Mouse (Mus musculus) cerebellum, adult 18-20 months (tissue): ENCODE results near the gene Tead1.

Experiments
- DNase-seq, 2 experiments: peaks; one replicate each; pipeline ENCODE4 v3.0.0; 2021

Gene Tead1

GRCm38 (mm10) chr7:112679171-112679512 is at the start of gene Tead1:
Tead1 (plus strand) TSS chr7:112679318.
- peak; percentile 91 to 99 for DNase-seq

GRCm38 (mm10) chr7:112634505-112635213 is 44.5 kb upstream of the Tead1 start:
- no peak for DNase-seq

DNA sequence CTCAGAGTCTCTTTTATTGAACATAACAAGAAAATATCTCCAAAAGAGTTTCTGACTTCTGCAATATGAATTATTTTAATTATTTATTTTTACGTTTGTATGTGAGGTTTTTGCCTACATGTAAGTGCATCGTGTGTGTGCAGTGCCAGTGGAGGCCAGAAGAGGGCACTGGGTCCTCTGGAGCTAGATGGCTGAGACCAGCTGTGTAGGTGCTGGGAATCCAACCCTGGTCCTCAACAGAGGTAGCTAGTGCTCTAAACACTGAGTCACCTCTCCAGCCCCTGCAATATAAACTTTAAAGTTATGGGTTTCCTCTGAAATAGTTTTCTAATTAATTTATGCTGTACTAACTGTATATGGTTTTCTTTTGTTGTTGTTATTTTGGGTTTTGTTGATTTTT is 43.2 kb upstream of the Tead1 start:
- no peak for DNase-seq

GRCm38 (mm10) chr7:112643866-112644543 is 35.1 kb upstream of the Tead1 start:
- peak; percentile 42 to 46 for DNase-seq

DNA sequence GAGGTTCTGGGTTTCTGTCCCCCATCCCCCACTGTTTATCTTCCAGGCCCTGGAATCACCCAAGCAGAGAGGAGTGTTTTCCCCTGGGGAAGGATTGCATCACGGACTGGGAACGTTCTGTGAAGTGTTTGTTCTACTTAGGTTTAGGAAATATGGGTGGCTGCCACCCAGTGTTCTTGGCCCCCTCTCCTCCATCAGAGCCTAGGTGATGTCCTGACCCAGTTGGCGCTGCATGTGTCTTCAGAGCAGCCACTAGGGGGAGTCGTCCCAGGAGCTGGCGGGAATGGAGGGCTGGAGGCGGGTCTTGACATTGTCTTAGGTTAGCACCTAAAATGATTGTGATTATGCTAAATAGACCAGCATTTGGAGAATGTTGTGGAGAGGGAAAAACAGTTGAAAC is 34.4 kb upstream of the Tead1 start:
- peak in 1 of 2 experiments; percentile 5 for DNase-seq

- no peak for DNase-seq
Measured at GRCm38 (mm10) chr7:112645724-112646123, 33.4 kb upstream of the Tead1 start.

DNA sequence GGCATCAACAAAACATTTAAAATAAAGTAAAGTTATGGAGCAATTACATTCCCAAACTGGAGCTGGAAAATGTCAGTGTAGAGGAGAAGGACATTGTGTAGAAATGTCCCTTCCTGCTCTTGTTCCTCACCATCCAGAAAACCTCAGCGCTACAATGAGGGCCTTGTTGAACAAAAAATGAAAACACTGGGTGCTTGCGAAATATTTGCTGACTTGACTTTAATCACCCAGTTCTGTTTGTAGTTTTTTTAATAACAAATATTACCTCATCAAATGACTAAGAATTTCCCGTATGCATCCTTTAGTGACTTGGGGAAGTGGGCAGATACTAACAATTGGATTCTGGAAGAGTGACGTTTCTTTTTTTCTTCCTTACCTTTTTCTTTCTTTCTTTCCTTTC is 31.7 kb upstream of the Tead1 start:
- DNase-seq = no peak

DNA sequence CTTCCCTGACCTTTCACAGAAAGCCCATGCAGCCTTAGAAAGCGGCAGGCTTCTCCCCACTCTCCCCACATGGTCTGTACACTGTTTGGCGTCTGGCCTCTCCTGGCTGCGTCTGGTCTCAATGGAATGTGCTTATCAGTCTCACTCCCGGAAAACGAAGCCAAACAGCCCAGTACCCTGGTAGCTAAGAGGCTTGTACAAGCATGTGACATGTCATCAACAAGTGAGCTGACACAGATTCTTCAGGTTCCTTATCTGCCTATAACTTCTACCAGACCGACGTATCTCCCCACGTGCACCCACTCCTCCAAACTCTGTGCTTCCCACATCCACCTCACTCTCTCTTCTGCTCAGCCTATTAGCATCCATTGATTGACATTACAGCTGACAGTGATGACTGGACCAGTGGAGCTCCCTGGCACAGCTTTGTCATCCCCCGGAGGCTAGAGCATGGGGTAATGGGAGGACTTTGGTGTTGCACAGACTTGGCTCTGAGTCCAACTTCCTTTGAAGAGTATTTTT is 22.9 kb upstream of the Tead1 start:
- DNase-seq = no peak

GRCm38 (mm10) chr7:112658939-112659338 is 20.2 kb upstream of the Tead1 start:
- DNase-seq = no peak

GRCm38 (mm10) chr7:112659816-112660215 is 19.3 kb upstream of the Tead1 start:
- no peak for DNase-seq

- no peak for DNase-seq
Measured at GRCm38 (mm10) chr7:112660325-112660724, 18.8 kb upstream of the Tead1 start.

- no peak for DNase-seq
Measured at GRCm38 (mm10) chr7:112662398-112663313, 16.5 kb upstream of the Tead1 start.

DNA sequence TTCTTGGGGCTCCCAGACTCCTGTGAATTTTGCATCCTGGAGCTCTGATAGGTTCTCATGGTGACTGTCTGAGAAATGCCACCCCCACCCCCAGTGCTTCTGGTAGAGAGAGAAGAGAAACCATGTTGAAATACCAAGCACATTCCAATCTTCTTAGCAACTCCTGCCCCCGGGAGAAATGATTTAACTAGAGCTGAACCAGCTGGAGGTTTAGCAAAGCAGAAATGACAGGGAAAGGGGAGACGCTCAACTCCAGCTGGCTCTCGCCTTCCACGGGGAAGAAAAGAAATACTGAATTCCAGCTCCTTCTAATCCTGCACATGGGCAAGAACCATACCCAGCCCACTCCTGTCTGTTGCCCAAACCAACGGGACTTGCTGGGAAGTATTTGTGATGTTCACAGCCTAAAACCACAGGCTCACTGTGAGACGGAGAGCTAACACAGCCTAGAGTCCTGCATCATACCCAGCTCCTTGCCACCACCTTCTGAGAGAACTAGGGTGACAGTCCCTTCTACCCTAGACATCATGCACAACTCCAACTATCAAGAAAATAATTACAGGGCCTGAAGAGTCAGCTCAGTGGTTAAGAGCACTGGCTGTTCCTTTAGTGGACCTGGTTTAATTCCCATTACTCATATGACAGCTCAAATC is 15.7 kb upstream of the Tead1 start:
- DNase-seq = no peak

GRCm38 (mm10) chr7:112669993-112670392 is 9.1 kb upstream of the Tead1 start:
- no peak for DNase-seq

DNA sequence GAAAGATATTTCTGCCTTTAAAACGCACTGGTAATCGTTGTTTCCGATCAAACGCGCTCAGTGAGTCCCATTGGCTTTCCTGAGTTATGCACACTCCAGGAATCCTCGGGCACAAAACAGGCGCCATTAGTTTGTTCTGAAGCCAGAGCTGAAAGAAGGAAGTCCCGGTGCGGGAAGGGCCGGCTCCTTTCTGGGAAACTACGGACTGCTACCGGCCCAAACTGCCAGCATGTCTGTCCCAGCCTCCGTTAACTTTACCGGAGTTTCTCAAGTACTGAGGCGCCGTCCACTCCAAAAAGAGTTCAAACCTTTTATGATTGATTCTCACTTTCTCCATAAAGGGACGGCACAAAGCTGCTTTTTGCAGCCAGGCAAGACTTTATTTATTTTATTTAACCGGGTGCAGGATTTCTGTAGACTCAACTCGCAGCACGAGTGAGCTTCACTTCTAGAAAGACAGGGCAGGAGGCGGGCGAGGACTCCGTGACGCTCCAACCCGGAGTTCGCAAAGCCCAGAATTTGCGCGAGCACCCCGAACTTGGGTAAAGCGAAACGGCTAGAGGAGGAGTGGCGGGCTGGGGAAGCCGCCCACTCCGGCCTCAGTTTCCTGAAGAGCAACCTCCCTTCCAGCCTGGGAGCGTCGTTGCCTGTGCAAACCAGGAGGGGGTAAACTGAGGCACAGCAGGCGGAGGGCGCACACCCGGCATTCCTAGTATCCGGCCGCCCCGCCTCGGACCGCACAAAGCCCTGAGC is 524 bp upstream of the Tead1 start:
- peak; percentile 30 to 44 for DNase-seq

DNA sequence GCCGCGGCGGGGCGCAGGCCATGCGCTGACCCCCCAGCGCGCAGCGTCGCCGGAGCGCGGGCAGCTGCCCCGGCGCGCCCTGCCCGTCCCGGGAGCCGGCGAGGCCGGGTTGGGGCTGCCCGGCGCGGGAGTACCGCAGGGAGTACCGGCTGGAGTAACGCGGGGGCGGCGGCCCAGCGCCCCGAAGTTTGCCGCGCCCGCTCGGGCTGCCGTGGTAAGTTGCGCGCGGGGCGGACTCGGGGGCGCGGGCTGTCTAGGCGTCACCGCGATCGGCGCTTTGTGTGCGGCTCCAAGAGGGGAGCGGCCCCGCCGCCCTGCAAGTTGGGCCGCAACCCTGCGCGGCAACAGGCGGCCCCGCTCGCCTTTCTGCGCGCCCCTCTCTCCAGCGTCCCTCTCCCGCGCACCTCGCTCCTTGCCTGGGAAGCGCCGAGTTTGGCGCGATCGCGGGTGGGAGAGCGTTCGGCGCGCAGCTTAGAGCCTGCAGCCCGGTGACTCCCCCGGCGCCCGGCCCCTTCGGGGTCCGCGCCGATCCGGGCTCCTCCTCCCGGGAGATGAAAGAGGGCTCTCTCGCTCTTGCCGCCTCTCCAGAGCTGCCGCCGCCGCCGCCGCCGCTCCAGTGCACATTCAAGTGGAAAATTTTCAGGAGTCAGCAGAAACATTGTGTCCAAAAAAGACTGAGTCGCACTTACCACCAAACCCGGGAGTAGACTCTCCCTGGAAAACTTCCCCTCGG is 561 bp downstream of the Tead1 start:
- peak; percentile 72 to 77 for DNase-seq

- peak; percentile 30 to 33 for DNase-seq
Measured at GRCm38 (mm10) chr7:112680498-112681251, 1.6 kb downstream of the Tead1 start.

DNA sequence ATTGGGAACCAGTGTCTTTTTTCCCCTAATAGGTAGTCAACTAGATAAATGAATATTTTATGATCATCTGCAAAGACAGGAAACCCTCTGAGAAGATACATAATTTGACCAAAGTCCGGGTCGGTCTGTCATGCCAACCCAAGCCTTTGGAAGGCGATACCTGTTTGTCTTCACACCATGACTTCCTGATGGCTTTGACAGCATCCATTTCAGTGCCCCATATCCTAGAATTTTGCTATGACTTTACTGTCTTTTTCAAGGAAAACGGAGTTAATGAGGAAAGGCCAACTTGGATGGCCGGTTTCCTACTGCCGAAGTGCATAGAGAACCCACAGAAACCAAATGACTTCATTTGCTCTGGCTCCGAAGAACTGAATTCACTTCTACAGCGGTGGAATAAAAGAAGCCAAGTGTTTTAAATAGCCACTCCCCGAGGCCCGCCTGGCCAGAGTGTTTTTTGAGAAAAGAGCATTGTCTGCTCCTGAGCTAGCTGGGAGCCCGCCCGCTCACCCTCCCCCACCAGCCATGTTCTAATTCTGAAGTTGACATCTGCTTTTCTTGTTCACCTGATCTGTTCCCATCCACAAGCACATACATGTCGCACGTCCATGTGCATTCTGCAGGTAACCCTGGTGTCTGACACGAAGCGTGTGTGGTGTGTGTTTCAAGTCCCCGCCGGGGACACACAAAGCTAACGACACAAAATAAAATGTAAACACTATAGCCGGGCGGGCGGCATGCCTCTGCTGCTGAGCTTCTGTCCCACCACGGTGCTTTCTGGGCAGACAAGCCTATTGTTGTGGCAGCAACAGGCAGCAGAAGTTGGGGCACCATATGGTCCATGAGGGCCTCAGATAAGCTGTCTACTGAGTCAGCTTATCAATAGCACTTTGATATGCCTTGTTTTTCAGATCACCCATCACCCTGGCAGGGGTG is 5.8 kb downstream of the Tead1 start:
- no peak for DNase-seq

DNA sequence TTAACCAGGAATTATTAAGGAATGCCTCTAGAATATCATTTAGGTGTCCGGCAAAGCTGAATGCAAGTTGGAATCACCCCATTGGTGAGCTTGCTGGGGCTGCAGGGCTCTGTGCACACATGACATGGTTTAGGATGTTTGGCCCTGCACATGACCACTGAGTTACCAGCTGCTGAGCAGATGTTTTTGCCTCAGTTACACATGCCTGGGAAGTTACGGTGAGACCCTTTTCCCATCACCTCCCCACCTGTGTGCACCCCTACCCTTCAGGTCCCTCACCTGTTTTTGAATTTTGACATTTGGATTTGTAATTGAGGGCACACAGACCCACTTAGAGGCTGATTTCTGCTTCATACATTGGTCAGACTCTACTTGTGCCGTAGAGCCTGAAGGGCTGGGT is 6.9 kb downstream of the Tead1 start:
- no peak for DNase-seq
